Mouse (Mus musculus) liver, postnatal 0 days (tissue): Measurements from ENCODE around the gene Agpat3. TPM values are rescaled to one million over a fixed set of nuclear protein-coding genes. Genes with fewer than 3 reads are reported as not detected.
A peak's percentile ranks its signal among the peaks of the same experiment; 100 is the strongest.

ENCODE experiments used
- ATAC-seq: fragments of 200-750 bp; cut with Nextera tagmentation; 2 replicates; pipeline ENCODE4 v1.8.0; 2017; ENCODE audit warnings: mild to moderate bottlenecking, moderate library complexity
- DNase-seq: peaks from one replicate; pipeline ENCODE4 v3.0.0-alpha.2; 2016
- H3K27ac ChIP-seq: fragments of 300-500 bp; sonication (generic); 2 replicates; pipeline ENCODE4 v1.5.1; 2014; ENCODE audit warnings: antibody characterized with exemption, moderate library complexity, mild to moderate bottlenecking, low read depth
- H3K27me3 ChIP-seq: fragments of 300-500 bp; sonication (generic); 2 replicates; pipeline ENCODE4 v1.6.1; 2014; ENCODE audit warnings: low read length, control low read depth, mixed read lengths; ENCODE audit not compliant: insufficient read depth
- H3K36me3 ChIP-seq: fragments of 300-500 bp; sonication (generic); replicated peaks from 2 replicates; pipeline ENCODE4 v1.6.1; 2014; ENCODE audit warnings: mild to moderate bottlenecking, control low read depth, low read length, moderate library complexity, mixed read lengths; ENCODE audit not compliant: insufficient read depth
- H3K4me1 ChIP-seq: fragments of 300-500 bp; sonication (generic); 2 replicates; pipeline ENCODE4 v1.6.1; 2014; ENCODE audit warnings: antibody characterized with exemption, mild to moderate bottlenecking, control low read depth; ENCODE audit not compliant: insufficient read depth
- H3K4me2 ChIP-seq: fragments of 300-500 bp; sonication (generic); 2 replicates; pipeline ENCODE4 v1.6.1; 2014; ENCODE audit warnings: low read depth, mild to moderate bottlenecking, low read length, moderate library complexity, mixed read lengths
- H3K4me3 ChIP-seq: fragments of 300-500 bp; sonication (generic); 2 replicates; pipeline ENCODE4 v1.5.1; 2014; ENCODE audit warnings: low read depth, low read length
- H3K9ac ChIP-seq: fragments of 300-500 bp; sonication (generic); replicated peaks from 2 replicates; pipeline ENCODE4 v1.6.1; 2014; ENCODE audit warnings: mild to moderate bottlenecking, moderate library complexity
- H3K9me3 ChIP-seq: fragments of 300-500 bp; sonication (generic); 2 replicates; pipeline ENCODE4 v1.6.1; 2016; ENCODE audit warnings: mild to moderate bottlenecking, control low read depth, low read length, mixed read lengths
- CTCF ChIP-seq: sonication (generic); IDR thresholded peaks from 2 replicates; pipeline ENCODE4 v1.5.1; 2016; ENCODE audit warnings: antibody characterized with exemption, low read depth
- EP300 ChIP-seq: IDR thresholded peaks from 2 replicates; pipeline ENCODE4 v1.6.1; 2016; ENCODE audit warnings: antibody characterized with exemption, low read depth, mild to moderate bottlenecking
- WGBS: fragments of 180-500 bp; shearing (Covaris S2); extraction: QIAGEN DNeasy Blood & Tissue Kit; methylation state at CpG from one replicate; pipeline ENCODE4 v1.1.7; 2014; ENCODE audit not compliant: insufficient replicate concordance; 5-methylcytosine and 5-hydroxymethylcytosine counted together
- polyA plus RNA-seq: library from polyadenylated mRNA; unstranded; fragments of >200 nt; fragmentation: Nextera tagmentation; extraction: Ambion mirVana; gene quantifications from 2 replicates; pipeline ENCODE4 v1.2.1, GENCODE M21; 2015

Agpat3 gene
- polyA plus RNA-seq, 1 experiment from 2014 or later, result 154 TPM

DNA sequence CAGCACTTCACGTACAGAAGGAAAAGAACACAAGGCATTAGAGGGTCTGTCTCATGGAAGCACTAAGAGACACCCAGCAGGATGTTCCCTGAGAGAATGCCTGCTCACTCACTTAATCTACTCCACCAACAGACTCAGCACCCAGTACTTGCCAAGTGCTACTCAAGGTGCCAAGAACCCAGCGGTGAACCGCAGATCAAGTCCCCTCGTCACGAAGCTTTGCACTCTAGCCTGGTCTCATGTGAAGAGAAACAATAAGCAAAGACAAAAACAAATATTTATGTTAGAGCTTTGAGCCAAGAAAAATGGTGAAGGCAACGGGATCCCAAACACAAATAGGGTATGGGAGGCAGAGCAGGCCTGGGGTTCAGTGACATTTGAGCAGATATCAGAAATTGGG, 113.4 kb downstream of the Agpat3 start:
- WGBS, result 78% methylated on average over 6 of the region's 6 CpGs
- DNase-seq (no peak), ATAC-seq (no peak)
- no peaks in the 10 kb centered on the region for H3K9me3 ChIP-seq
- H3K4me2 ChIP-seq, result no peak overlapping the region
- 0 out of 2 replicates have a peak overlapping the region, but pooled peaks have one; percentile 17 for H3K9ac ChIP-seq
- H3K27me3 ChIP-seq, result no peaks in the 10 kb centered on the region
- TF ChIP-seq CTCF (no peak), EP300 (no peak)
- H3K27ac ChIP-seq, result 0 out of 2 replicates have a peak overlapping the region, but pooled peaks have one; percentile 36
- H3K4me1 ChIP-seq, result peaks cover 41% of the 10 kb centered on the region
- H3K36me3 ChIP-seq, result peaks cover 5% of the 10 kb centered on the region; the same call in 1 of the 2 replicates
- no peak overlapping the region for H3K4me3 ChIP-seq

DNA sequence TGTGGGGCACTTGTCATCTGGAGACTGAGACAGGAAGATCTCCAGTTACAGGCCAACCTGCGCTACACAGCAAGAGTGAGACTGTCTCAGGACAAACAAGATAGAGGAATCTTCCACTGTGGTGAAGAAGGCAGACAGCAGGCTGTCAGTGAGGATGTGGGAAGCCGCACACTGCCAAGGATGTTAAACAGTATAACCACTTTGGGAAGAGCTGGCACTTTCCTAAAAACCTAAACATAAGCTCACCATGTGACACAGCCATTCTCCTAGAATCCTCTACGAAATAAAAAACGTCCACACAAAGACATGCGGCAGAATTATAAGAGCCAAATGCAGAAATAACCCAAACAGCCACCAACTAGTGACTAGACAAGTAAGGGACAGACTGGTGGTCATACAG, 114.0 kb downstream of the Agpat3 start:
- TF ChIP-seq EP300 (no peak), CTCF (no peak)
- H3K4me1 ChIP-seq, result peaks cover 41% of the 10 kb centered on the region
- no peak for DNase-seq
- H3K27me3 ChIP-seq, result no peaks in the 10 kb centered on the region
- no peak overlapping the region for H3K9ac ChIP-seq
- H3K4me3 ChIP-seq, result no peak overlapping the region
- WGBS, result 85% methylated on average over 5 of the region's 5 CpGs
- H3K27ac ChIP-seq, result peak overlapping the region; percentile 6; the same call in 1 of the 2 replicates
- peaks cover 5% of the 10 kb centered on the region; the same call in 1 of the 2 replicates for H3K36me3 ChIP-seq
- no peaks in the 10 kb centered on the region for H3K9me3 ChIP-seq
- H3K4me2 ChIP-seq, result no peak overlapping the region
- ATAC-seq, result no peak

DNA sequence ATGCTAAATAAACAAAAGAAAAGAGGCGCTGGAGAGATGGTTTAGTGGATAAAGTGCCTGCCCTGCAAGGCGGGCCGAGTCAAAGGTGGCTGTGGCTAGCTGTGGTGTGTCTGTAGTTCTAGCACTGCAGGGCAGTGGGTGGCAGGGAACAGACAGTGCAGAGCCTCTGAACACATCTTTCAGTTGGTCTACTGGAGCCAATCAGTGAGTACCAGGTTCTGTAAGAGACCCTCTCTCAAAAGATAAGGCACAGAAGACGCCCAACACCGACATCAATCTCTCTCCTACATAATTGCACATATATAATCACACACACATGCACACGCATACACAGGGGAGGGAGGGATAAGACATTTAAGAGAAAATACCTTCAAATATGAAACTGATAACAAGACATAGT, 114.5 kb downstream of the Agpat3 start:
- Histone ChIP-seq H3K4me3 (no peak overlapping the region), H3K27me3 (no peaks in the 10 kb centered on the region), H3K4me2 (0 out of 2 replicates have a peak overlapping the region, but pooled peaks have one; percentile 15), H3K4me1 (peaks cover 36% of the 10 kb centered on the region), H3K9ac (no peak overlapping the region), H3K9me3 (no peaks in the 10 kb centered on the region), H3K36me3 (peaks cover 5% of the 10 kb centered on the region; the same call in 1 of the 2 replicates), H3K27ac (no peak overlapping the region)
- TF ChIP-seq EP300, result peak; percentile 68
- no peak for TF ChIP-seq CTCF
- WGBS, result 51% methylated on average over 6 of the region's 6 CpGs
- ATAC-seq (peak; percentile 44; the same call in 1 of the 2 replicates), DNase-seq (no peak)

DNA sequence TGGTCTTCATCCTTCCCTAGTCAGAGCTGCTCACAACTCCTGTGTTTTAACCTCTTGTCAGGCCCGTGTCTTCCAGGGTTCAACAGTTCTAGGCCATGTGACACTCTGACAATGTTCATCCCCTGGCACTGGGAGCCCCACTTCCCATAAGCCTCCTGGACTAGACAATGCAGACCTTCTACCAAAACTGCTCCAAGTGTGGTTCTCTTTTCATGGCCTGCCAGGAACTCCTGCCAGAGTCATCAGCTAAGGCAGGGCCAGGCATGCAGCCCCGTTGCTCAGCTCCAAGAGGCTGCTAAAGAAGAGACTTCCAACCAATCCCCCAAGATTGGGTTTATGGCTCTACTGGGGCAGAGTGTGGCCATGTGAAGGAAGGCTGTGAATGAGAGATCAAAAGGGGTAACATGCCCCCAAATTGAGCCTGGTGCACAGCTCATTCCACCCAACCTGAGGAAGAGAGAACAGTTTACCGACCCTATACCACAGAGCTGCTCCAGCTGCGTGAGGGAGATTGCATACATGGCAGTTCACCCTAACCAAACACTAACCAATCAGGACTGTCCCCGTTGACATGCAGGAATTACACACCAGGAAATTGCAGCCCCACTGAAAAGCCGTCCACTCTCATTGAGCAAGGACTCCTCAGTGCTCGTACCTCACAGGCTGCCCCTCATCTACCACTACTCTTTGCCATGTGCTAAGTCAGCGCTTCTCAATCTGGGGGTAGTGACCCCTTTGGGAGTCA, 115.2 kb downstream of the Agpat3 start:
- no peak overlapping the region for H3K4me3 ChIP-seq
- H3K27ac ChIP-seq, result peak overlapping the region; percentile 39; the same call in 1 of the 2 replicates
- H3K9ac ChIP-seq, result no peak overlapping the region
- H3K36me3 ChIP-seq, result peaks cover 5% of the 10 kb centered on the region; the same call in 1 of the 2 replicates
- H3K4me2 ChIP-seq, result peak overlapping the region; percentile 43
- no peaks in the 10 kb centered on the region for H3K9me3 ChIP-seq
- H3K27me3 ChIP-seq, result no peaks in the 10 kb centered on the region
- DNase-seq, result no peak
- TF ChIP-seq EP300, result no peak
- no peak for TF ChIP-seq CTCF
- 40% methylated on average over 8 of the region's 8 CpGs for WGBS
- peaks cover 32% of the 10 kb centered on the region for H3K4me1 ChIP-seq
- peak; percentile 68 for ATAC-seq

DNA sequence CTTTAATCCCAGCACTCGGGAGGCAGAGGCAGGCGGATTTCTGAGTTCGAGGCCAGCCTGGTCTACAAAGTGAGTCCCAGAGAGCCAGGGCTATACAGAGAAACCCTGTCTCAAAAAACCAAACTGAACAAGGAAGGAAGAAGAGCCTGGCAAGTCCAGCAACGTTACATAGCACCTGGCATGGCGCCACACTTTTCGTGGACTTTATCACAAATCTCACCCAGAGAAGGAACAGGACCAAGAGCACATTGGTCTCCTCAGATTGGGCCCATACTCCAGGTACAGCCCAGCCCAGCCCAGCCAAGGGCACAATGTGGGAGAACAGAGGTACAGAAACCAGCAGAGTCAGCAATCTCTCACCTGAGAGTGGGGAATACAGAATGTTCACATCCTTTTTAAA, 118.5 kb downstream of the Agpat3 start:
- ATAC-seq (no peak), DNase-seq (peak; percentile 43)
- Histone ChIP-seq H3K4me2 (no peak overlapping the region), H3K27me3 (no peaks in the 10 kb centered on the region), H3K27ac (no peak overlapping the region), H3K36me3 (peaks cover 23% of the 10 kb centered on the region), H3K4me3 (no peak overlapping the region), H3K9ac (no peak overlapping the region), H3K9me3 (no peaks in the 10 kb centered on the region), H3K4me1 (peaks cover 28% of the 10 kb centered on the region)
- WGBS, result 64% methylated on average over 6 of the region's 6 CpGs
- no peak for TF ChIP-seq EP300

DNA sequence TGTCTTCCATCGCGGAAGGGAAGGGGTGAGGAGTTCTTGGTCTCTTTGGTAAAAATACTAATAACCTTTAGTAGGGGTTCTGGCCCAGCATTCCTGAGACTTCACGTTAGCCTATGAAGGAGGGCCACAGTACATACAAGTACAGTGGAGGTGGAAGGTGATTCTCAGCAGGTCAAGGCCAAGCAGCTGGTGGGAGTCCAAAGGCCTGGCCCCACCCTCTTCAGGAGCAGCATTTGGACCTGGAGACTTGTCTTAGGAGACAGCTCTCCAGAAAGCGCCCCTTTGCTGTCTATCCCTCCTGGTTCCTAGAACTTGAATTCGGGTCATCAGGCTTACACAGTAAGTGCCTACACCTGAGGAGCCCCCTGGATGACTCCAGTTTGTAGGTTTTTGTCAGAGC, 119.1 kb downstream of the Agpat3 start:
- H3K9ac ChIP-seq, result no peak overlapping the region
- WGBS, result 86% methylated on average over 5 of the region's 5 CpGs
- ATAC-seq, result no peak

More for the DNA sequence above, 119.1 kb downstream of the Agpat3 start:
- peaks cover 25% of the 10 kb centered on the region for H3K36me3 ChIP-seq
- no peak overlapping the region for H3K4me2 ChIP-seq
- H3K27ac ChIP-seq, result no peak overlapping the region
- H3K27me3 ChIP-seq, result no peaks in the 10 kb centered on the region
- TF ChIP-seq CTCF (no peak), EP300 (no peak)
- no peaks in the 10 kb centered on the region for H3K9me3 ChIP-seq
- peaks cover 24% of the 10 kb centered on the region for H3K4me1 ChIP-seq
- DNase-seq, result no peak
- H3K4me3 ChIP-seq, result no peak overlapping the region
